Mouse (Mus musculus) layer of hippocampus, postnatal 36 days (tissue): ENCODE measurements around the gene Hat1. TPM values are rescaled to one million over a fixed set of nuclear protein-coding genes. Genes with fewer than 3 reads are reported as not detected.
A peak's percentile ranks its signal among the peaks of the same experiment; 100 is the strongest.

Experiments
- DNase-seq, 2 experiments: peaks; one replicate each; pipeline ENCODE4 v3.0.0; 2022
- total RNA-seq, 2 experiments: library from RNA; stranded (reverse); gene quantifications; 2 replicates each; pipeline ENCODE4 v1.2.3; 2021

Hat1 gene
- total RNA-seq, 2 experiments from 2014 or later, result 15.7 to 15.8 TPM

- no peak for DNase-seq
These were observed 78.2 kb downstream of the Hat1 start for GRCm38 (mm10) chr2:71466861-71467450.

- DNase-seq, result no peak
These were observed 82.3 kb downstream of the Hat1 start for GRCm38 (mm10) chr2:71471094-71471493.

- DNase-seq, result no peak
These were observed 85.1 kb downstream of the Hat1 start for GRCm38 (mm10) chr2:71473830-71474229.

GRCm38 (mm10) chr2:71474345-71474744 is 85.6 kb downstream of the Hat1 start:
- DNase-seq, result no peak

- no peak for DNase-seq
These were observed 86.6 kb downstream of the Hat1 start for GRCm38 (mm10) chr2:71475311-71475710.

GRCm38 (mm10) chr2:71475760-71476159 is 87.0 kb downstream of the Hat1 start:
- DNase-seq, result no peak

GRCm38 (mm10) chr2:71477787-71478186 is 89.0 kb downstream of the Hat1 start:
- DNase-seq, result no peak

- no peak for DNase-seq
These were observed 91.2 kb downstream of the Hat1 start for GRCm38 (mm10) chr2:71479917-71480316.

GRCm38 (mm10) chr2:71481825-71482224 is 93.1 kb downstream of the Hat1 start:
- no peak for DNase-seq

GRCm38 (mm10) chr2:71483046-71483716 is 94.4 kb downstream of the Hat1 start:
- peak in 1 of 2 experiments; percentile 16 for DNase-seq

GRCm38 (mm10) chr2:71483717-71484066 is 94.9 kb downstream of the Hat1 start:
- no peak for DNase-seq

Other genes with a start within 250 kb of the Hat1 start
- gene Dync1i2, start 177.3 kb upstream of the Hat1 start, total RNA-seq, result 100 to 1,000 TPM; 138 to 143 TPM
- gene Slc25a12, start 21.2 kb upstream of the Hat1 start, total RNA-seq, result 100 to 1,000 TPM; 155 to 160 TPM
- 10 to 100 TPM; 23.8 to 25.0 TPM for gene Metap1d, start 64.3 kb downstream of the Hat1 start, total RNA-seq
- 10 to 100 TPM; 15.0 to 16.2 TPM for gene Dlx1, start 139.2 kb downstream of the Hat1 start, total RNA-seq
- 1 to 10 TPM; 4.9 to 5.3 TPM for gene Dlx2, start 157.8 kb downstream of the Hat1 start, total RNA-seq